Mouse (Mus musculus) C2C12 (cell line): ENCODE measurements around the gene Apobec1. TPM values are rescaled to one million over a fixed set of nuclear protein-coding genes. Genes with fewer than 3 reads are reported as not detected.

Experiments
- H3K27me3 ChIP-seq: one replicate; pipeline ENCODE4 v1.6.1; 2011; ENCODE audit not compliant: control insufficient read depth, insufficient read depth, insufficient read length
- H3K36me3 ChIP-seq: one replicate; pipeline ENCODE4 v1.6.1; 2011; ENCODE audit not compliant: control insufficient read depth, insufficient read depth
- H3K4me3 ChIP-seq: one replicate; pipeline ENCODE4 v1.5.1; 2011; ENCODE audit warnings: mild to moderate bottlenecking, control low read depth; ENCODE audit not compliant: poor library complexity, insufficient read depth, severe bottlenecking
- H3K79me2 ChIP-seq: one replicate; pipeline ENCODE4 v1.6.1; 2011; ENCODE audit not compliant: control insufficient read depth, insufficient read depth
- H3K79me3 ChIP-seq: one replicate; pipeline ENCODE4 v1.6.1; 2011; ENCODE audit warnings: low read depth, control low read depth
- H3ac ChIP-seq: one replicate; pipeline ENCODE3; 2011; ENCODE audit warnings: low read depth; ENCODE audit not compliant: control insufficient read depth, insufficient read length
- CEBPB ChIP-seq: IDR thresholded peaks from one replicate; pipeline ENCODE4 v1.6.1; 2011; ENCODE audit warnings: low read depth, mild to moderate bottlenecking, control low read depth, moderate library complexity
- CTCF ChIP-seq: IDR thresholded peaks from one replicate; pipeline ENCODE4 v1.5.1; 2011; ENCODE audit not compliant: control insufficient read depth, insufficient read depth, insufficient read length
- FOSL1 ChIP-seq: IDR thresholded peaks from one replicate; pipeline ENCODE4 v1.8.0; 2011; ENCODE audit warnings: mild to moderate bottlenecking, low read length; ENCODE audit not compliant: poor library complexity, insufficient read depth, severe bottlenecking
- MAX ChIP-seq: IDR thresholded peaks from one replicate; pipeline ENCODE4 v1.6.1; 2011; ENCODE audit warnings: mild to moderate bottlenecking, control low read depth
- MYOD1 ChIP-seq: IDR thresholded peaks from one replicate; pipeline ENCODE4 v1.6.1; 2011; ENCODE audit warnings: low read depth; ENCODE audit not compliant: control insufficient read depth, insufficient read length
- MYOG ChIP-seq: IDR thresholded peaks from one replicate; pipeline ENCODE4 v1.6.1; 2011; ENCODE audit not compliant: control insufficient read depth, insufficient read length; ENCODE audit errors: extremely low read depth
- USF1 ChIP-seq: IDR thresholded peaks from one replicate; pipeline ENCODE4 v1.6.1; 2011; ENCODE audit warnings: low read depth, mild to moderate bottlenecking, control low read depth, moderate library complexity
- polyA plus RNA-seq: library from polyadenylated mRNA; unstranded; fragments of >200 nt; fragmentation: generic; extraction: Trizol; gene quantifications from one replicate; pipeline ENCODE4 v1.2.1, GENCODE M21; 2012; ENCODE audit warnings: missing spikeins

The Apobec1 gene
- polyA plus RNA-seq, 1 experiment, result 1.1 TPM

DNA sequence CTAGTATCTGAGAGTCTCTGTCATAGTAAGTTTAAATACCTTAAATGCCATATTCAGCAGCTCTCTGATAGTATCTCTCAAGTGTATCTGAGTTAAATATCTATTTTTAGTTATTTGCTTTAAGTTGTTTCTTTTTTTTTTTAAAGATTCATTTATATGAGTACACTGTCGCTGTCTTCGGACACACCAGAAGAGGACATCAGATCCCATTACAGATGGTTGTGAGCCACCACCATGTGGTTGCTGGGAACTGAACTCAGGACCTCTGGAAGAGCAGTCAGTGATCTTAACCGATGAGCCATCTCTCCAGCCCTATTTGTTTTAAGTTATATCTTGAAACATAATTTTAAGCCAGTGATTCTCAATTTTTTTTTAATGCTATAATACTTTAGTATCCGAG lies 1.2 kb downstream of the Apobec1 start:
- Histone ChIP-seq H3K4me3 (no peak overlapping the region), H3K36me3 (no peaks in the 10 kb centered on the region), H3K27me3 (no peaks in the 10 kb centered on the region), H3ac (no peak overlapping the region), H3K79me2 (no peaks in the 10 kb centered on the region), H3K79me3 (no peaks in the 10 kb centered on the region)
- TF ChIP-seq USF1, result no peak
- no peak for TF ChIP-seq CTCF
- TF ChIP-seq FOSL1, result no peak
- no peak for TF ChIP-seq MYOD1
- TF ChIP-seq MAX, result no peak
- TF ChIP-seq CEBPB, result no peak
- TF ChIP-seq MYOG, result no peak

DNA sequence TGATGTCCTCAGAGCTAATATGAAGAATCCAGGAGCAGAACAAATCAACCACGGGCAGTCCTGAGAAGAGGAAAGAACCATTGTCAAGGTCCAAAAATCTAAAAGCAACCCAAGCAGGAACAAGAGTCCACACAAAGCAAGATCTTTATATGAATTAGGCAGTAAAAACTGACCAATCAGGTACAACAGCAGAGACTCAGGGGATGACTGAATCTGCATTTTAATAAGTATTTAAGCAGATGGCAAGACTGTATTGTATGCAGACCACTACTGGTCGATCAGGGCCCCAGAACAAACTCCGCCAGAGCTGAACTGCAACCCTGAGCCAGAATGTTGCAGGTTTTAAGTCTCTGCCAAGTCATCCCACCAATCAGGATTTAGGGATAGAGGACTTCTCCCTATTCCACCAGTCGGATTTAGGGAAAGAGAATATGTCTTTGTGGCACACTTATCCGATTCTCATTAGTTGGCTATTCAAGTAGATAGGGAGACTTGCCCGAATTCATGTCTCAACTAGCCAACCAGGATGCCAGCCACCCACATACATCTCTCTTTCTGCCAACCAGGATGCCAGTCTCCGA lies 2.1 kb downstream of the Apobec1 start:
- H3K79me3 ChIP-seq, result no peaks in the 10 kb centered on the region
- H3ac ChIP-seq, result no peak overlapping the region
- H3K4me3 ChIP-seq, result no peak overlapping the region
- no peaks in the 10 kb centered on the region for H3K79me2 ChIP-seq
- H3K36me3 ChIP-seq, result no peaks in the 10 kb centered on the region
- no peaks in the 10 kb centered on the region for H3K27me3 ChIP-seq
- no peak for TF ChIP-seq CTCF
- TF ChIP-seq USF1, result no peak
- TF ChIP-seq MYOD1, result no peak

DNA sequence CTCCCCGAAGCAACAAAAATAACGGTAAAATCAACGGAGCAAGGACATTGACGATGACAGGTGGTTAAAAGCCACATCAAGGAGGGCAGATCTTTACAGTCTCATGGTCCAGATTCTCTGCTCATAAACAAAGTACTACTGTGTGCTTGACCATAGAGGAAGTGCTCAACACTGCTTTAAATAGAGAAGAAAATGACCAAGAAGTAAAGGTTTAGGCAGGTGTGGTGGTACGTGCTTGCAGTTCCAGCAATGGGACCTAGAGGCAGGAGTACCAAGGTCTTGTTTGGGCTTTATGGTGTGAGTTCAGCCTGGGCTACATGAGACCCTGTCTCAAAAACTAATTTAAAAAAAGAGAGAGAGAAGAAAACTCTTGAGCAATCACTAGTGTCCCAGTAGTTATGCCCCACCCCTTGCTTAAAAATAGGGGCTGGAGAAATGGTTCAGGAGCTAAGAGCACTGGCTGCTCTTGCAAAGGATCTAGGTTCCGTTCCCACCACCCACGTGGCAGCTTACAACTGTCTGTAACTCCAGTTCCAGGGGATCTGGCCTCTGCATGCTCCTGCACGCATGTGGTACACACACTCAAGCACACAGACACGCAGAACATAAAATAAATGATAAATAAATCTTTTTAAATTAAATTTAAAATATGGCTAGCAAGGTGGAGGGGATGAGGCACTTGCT lies 3.0 kb downstream of the Apobec1 start:
- no peaks in the 10 kb centered on the region for H3K27me3 ChIP-seq
- TF ChIP-seq MYOD1, result no peak
- H3ac ChIP-seq, result no peak overlapping the region
- no peaks in the 10 kb centered on the region for H3K79me2 ChIP-seq
- no peaks in the 10 kb centered on the region for H3K79me3 ChIP-seq
- no peaks in the 10 kb centered on the region for H3K36me3 ChIP-seq
- no peak overlapping the region for H3K4me3 ChIP-seq

DNA sequence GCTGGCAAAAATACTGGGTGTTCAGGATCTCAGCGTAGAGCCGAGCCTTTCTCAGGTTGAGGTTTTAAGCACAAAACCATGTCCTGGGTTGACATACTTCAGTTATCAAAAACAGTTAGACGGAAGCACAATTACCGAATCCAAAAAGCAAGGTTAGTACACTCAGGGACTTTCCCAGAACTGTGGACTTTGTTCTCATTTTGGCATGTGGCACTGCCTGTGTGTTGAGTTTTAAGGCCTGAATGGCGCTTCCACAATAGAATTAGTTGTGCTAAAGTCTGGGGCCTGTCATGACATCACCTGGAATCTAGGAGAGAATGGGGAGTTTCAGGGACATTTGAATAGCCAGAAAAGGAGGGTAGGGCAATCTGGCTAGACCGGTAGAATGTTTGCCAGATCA lies 3.8 kb downstream of the Apobec1 start:
- no peak overlapping the region for H3K4me3 ChIP-seq
- H3K27me3 ChIP-seq, result no peaks in the 10 kb centered on the region
- no peak for TF ChIP-seq FOSL1
- TF ChIP-seq CTCF, result no peak
- no peak for TF ChIP-seq MAX
- no peak for TF ChIP-seq MYOG
- no peak for TF ChIP-seq MYOD1
- no peak for TF ChIP-seq CEBPB
- no peak for TF ChIP-seq USF1
- no peaks in the 10 kb centered on the region for H3K36me3 ChIP-seq
- no peak overlapping the region for H3ac ChIP-seq
- H3K79me2 ChIP-seq, result no peaks in the 10 kb centered on the region
- H3K79me3 ChIP-seq, result no peaks in the 10 kb centered on the region

DNA sequence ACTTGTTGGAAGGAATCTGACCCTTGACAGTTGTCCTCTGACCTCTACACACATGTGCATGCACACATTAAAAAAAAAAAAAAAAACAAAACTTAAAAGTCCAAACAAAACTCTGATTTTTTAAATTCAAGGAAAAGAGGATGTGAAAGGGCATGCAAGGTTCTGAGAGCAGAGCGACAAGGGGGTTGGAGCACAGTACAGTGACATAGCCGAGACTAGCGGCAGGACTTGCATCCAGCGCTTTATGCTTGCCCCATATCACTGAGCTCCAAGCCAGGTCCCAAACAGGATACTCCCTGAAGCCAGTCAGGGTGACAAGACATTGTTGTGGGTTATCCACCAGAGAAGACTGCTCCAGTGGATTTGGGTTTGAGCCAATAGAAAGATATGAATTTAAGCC lies 4.2 kb downstream of the Apobec1 start:
- Histone ChIP-seq H3K79me3 (no peaks in the 10 kb centered on the region), H3ac (no peak overlapping the region), H3K27me3 (no peaks in the 10 kb centered on the region), H3K36me3 (no peaks in the 10 kb centered on the region), H3K79me2 (no peaks in the 10 kb centered on the region), H3K4me3 (no peak overlapping the region)
- TF ChIP-seq CTCF (no peak), MYOD1 (no peak), MYOG (no peak), MAX (no peak), USF1 (no peak), CEBPB (no peak)

DNA sequence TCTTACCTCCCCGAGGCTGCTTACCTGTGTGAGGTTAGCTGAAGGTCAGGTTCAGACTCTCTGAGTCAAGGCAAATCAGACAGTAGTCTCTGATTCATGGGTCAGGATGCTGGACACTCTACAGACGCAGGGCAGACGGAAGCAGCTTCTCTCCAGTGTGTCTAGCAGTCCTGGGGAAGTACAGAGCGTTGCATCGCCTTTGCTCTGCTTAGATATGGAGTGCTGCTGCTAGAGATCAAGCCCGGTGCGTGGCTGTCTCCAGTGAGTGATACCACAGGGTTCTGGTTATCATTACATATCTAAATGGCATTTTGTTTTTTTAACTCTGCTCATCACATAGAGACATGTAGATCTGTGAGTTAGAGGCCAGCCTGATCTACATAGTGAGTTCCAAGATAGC lies 5.6 kb downstream of the Apobec1 start:
- no peak for TF ChIP-seq CEBPB
- no peak for TF ChIP-seq FOSL1
- no peak for TF ChIP-seq MYOG
- no peak for TF ChIP-seq MYOD1
- TF ChIP-seq USF1, result no peak
- no peak for TF ChIP-seq MAX
- TF ChIP-seq CTCF, result no peak
- Histone ChIP-seq H3ac (no peak overlapping the region), H3K4me3 (no peak overlapping the region), H3K79me2 (no peaks in the 10 kb centered on the region), H3K36me3 (no peaks in the 10 kb centered on the region), H3K79me3 (no peaks in the 10 kb centered on the region), H3K27me3 (no peaks in the 10 kb centered on the region)
